Mouse (Mus musculus): ENCODE data around the gene Bckdhb. TPM values are rescaled to one million over a fixed set of nuclear protein-coding genes. Genes with fewer than 3 reads are reported as not detected.

Bckdhb gene
- polyA plus RNA-seq, 2 experiments: 14.1 to 24.1 TPM

GRCm38 (mm10) chr9:84073237-84073636 lies 148.3 kb downstream of the Bckdhb start:
- no peaks in the 10 kb centered on the region for H3K36me3 ChIP-seq (replicated peaks; ENCODE audit: control insufficient read depth, insufficient read depth, low read depth)
- H3K27me3 ChIP-seq (ENCODE audit: control insufficient read depth, insufficient read depth, low read length): no peaks in the 10 kb centered on the region
- WGBS (ENCODE audit: insufficient replicate concordance): 81% methylated on average over 9 of the region's 9 CpGs
- no peak overlapping the region for H3K27ac ChIP-seq
- DNase-seq (ENCODE audit: low read depth in 3 of 3, low spot score in 3 of 3) (no peak), ATAC-seq (ENCODE audit: insufficient read depth) (no peak)
- no peak overlapping the region for H3K9ac ChIP-seq (replicated peaks)
- H3K4me3 ChIP-seq (ENCODE audit: insufficient read depth in 1 of 2, low read depth in 2 of 2, low read length in 2 of 2): no peak overlapping the region
- H3K4me2 ChIP-seq (ENCODE audit: low read depth): no peak overlapping the region
- TF ChIP-seq EP300 (IDR thresholded peaks at IDR 0.05; ENCODE audit: low read depth): no peak
- H3K9me3 ChIP-seq (ENCODE audit: control insufficient read depth, low read length): no peaks in the 10 kb centered on the region
- no peaks in the 10 kb centered on the region for H3K4me1 ChIP-seq (replicated peaks; ENCODE audit: control insufficient read depth in 2 of 2, insufficient read depth in 2 of 2, low read length in 1 of 2)

- no peaks in the 10 kb centered on the region for H3K27me3 ChIP-seq (ENCODE audit: control insufficient read depth, insufficient read depth, low read length)
- 57% methylated on average over 4 of the region's 4 CpGs for WGBS (ENCODE audit: insufficient replicate concordance)
- no peak overlapping the region for H3K27ac ChIP-seq
- ATAC-seq (ENCODE audit: insufficient read depth) (no peak), DNase-seq (ENCODE audit: low read depth in 3 of 3, low spot score in 3 of 3) (no peak)
- no peaks in the 10 kb centered on the region for H3K9me3 ChIP-seq (ENCODE audit: control insufficient read depth, low read length)
- no peak overlapping the region for H3K4me2 ChIP-seq (ENCODE audit: low read depth)
- no peak overlapping the region for H3K4me3 ChIP-seq (ENCODE audit: insufficient read depth in 1 of 2, low read depth in 2 of 2, low read length in 2 of 2)
- H3K4me1 ChIP-seq (replicated peaks; ENCODE audit: control insufficient read depth in 2 of 2, insufficient read depth in 2 of 2, low read length in 1 of 2): no peaks in the 10 kb centered on the region; a peak in 1 of 4 replicates
- H3K36me3 ChIP-seq (replicated peaks; ENCODE audit: control insufficient read depth, insufficient read depth, low read depth): no peaks in the 10 kb centered on the region
- no peak overlapping the region for H3K9ac ChIP-seq (replicated peaks)
- TF ChIP-seq CTCF (IDR thresholded peaks at IDR 0.05; ENCODE audit: low read depth) (no peak), EP300 (IDR thresholded peaks at IDR 0.05; ENCODE audit: low read depth) (no peak)
These were observed 158.6 kb downstream of the Bckdhb start for GRCm38 (mm10) chr9:84083551-84083950.

- DNase-seq (ENCODE audit: low read depth in 3 of 3, low spot score in 3 of 3) (no peak), ATAC-seq (ENCODE audit: insufficient read depth) (no peak)
- Histone ChIP-seq H3K4me2 (ENCODE audit: low read depth) (no peak overlapping the region), H3K27ac (no peak overlapping the region), H3K4me1 (replicated peaks; ENCODE audit: control insufficient read depth in 2 of 2, insufficient read depth in 2 of 2, low read length in 1 of 2) (peaks cover 0 to 2% of the 10 kb centered on the region in 2 experiments; a peak in 1 of 4 replicates), H3K36me3 (replicated peaks; ENCODE audit: control insufficient read depth, insufficient read depth, low read depth) (no peaks in the 10 kb centered on the region), H3K4me3 (ENCODE audit: insufficient read depth in 1 of 2, low read depth in 2 of 2, low read length in 2 of 2) (no peak overlapping the region), H3K9ac (replicated peaks) (no peak overlapping the region), H3K27me3 (ENCODE audit: control insufficient read depth, insufficient read depth, low read length) (no peaks in the 10 kb centered on the region), H3K9me3 (ENCODE audit: control insufficient read depth, low read length) (no peaks in the 10 kb centered on the region)
- TF ChIP-seq CTCF (IDR thresholded peaks at IDR 0.05; ENCODE audit: low read depth): no peak
- no peak for TF ChIP-seq EP300 (IDR thresholded peaks at IDR 0.05; ENCODE audit: low read depth)
- 77% methylated on average over 5 of the region's 5 CpGs for WGBS (ENCODE audit: insufficient replicate concordance)
These were observed 159.7 kb downstream of the Bckdhb start for GRCm38 (mm10) chr9:84084686-84085085.

GRCm38 (mm10) chr9:84090316-84091063 lies 165.5 kb downstream of the Bckdhb start:
- Histone ChIP-seq H3K36me3 (replicated peaks; ENCODE audit: control insufficient read depth, insufficient read depth, low read depth) (no peaks in the 10 kb centered on the region), H3K9ac (replicated peaks) (no peak overlapping the region; the same call in 1 of the 2 replicates), H3K27ac (peak overlapping the region; percentile 36), H3K4me3 (ENCODE audit: insufficient read depth in 1 of 2, low read depth in 2 of 2, low read length in 2 of 2) (no peak overlapping the region), H3K4me2 (ENCODE audit: low read depth) (peak overlapping the region; percentile 53), H3K9me3 (ENCODE audit: control insufficient read depth, low read length) (no peaks in the 10 kb centered on the region), H3K27me3 (ENCODE audit: control insufficient read depth, insufficient read depth, low read length) (no peaks in the 10 kb centered on the region), H3K4me1 (replicated peaks; ENCODE audit: control insufficient read depth in 2 of 2, insufficient read depth in 2 of 2, low read length in 1 of 2) (peaks cover 12 to 14% of the 10 kb centered on the region in 2 experiments)
- 25% methylated on average over 9 of the region's 9 CpGs for WGBS (ENCODE audit: insufficient replicate concordance)
- DNase-seq (ENCODE audit: low read depth in 3 of 3, low spot score in 3 of 3) (peak in 2 of 3 experiments; percentile 6 to 12), ATAC-seq (ENCODE audit: insufficient read depth) (peak; percentile 91)
- peak; percentile 57 for TF ChIP-seq EP300 (IDR thresholded peaks at IDR 0.05; ENCODE audit: low read depth)
- no peak for TF ChIP-seq CTCF (IDR thresholded peaks at IDR 0.05; ENCODE audit: low read depth)

- Histone ChIP-seq H3K9me3 (ENCODE audit: control insufficient read depth, low read length) (no peaks in the 10 kb centered on the region), H3K27ac (no peak overlapping the region), H3K4me2 (ENCODE audit: low read depth) (no peak overlapping the region), H3K9ac (replicated peaks) (no peak overlapping the region), H3K36me3 (replicated peaks; ENCODE audit: control insufficient read depth, insufficient read depth, low read depth) (no peaks in the 10 kb centered on the region), H3K27me3 (ENCODE audit: control insufficient read depth, insufficient read depth, low read length) (no peaks in the 10 kb centered on the region), H3K4me3 (ENCODE audit: insufficient read depth in 1 of 2, low read depth in 2 of 2, low read length in 2 of 2) (no peak overlapping the region), H3K4me1 (replicated peaks; ENCODE audit: control insufficient read depth in 2 of 2, insufficient read depth in 2 of 2, low read length in 1 of 2) (peaks cover 12 to 14% of the 10 kb centered on the region in 2 experiments)
- no peak for TF ChIP-seq EP300 (IDR thresholded peaks at IDR 0.05; ENCODE audit: low read depth)
- TF ChIP-seq CTCF (IDR thresholded peaks at IDR 0.05; ENCODE audit: low read depth): no peak
- 79% methylated on average over 8 of the region's 8 CpGs for WGBS (ENCODE audit: insufficient replicate concordance)
- ATAC-seq (ENCODE audit: insufficient read depth): no peak
- no peak for DNase-seq (ENCODE audit: low read depth in 3 of 3, low spot score in 3 of 3)
These were observed 168.0 kb downstream of the Bckdhb start for GRCm38 (mm10) chr9:84092994-84093393.

Measured in liver, embryonic 14.5 days (tissue).